Mouse (Mus musculus) neural tube, embryonic 15.5 days (tissue): ENCODE measurements around the gene Kctd15. TPM values are rescaled to one million over a fixed set of nuclear protein-coding genes. Genes with fewer than 3 reads are reported as not detected.

Experiments used
- ATAC-seq: fragments of 200-750 bp; cut with Nextera tagmentation; 2 replicates; pipeline ENCODE4 v1.8.0; 2017; ENCODE audit warnings: mild to moderate bottlenecking, moderate TSS enrichment, moderate library complexity; ENCODE audit not compliant: low FRiP score
- H3K27ac ChIP-seq: fragments of 300-500 bp; sonication (generic); replicated peaks from 2 replicates; pipeline ENCODE4 v1.5.1; 2015; ENCODE audit warnings: mild to moderate bottlenecking, inconsistent platforms
- H3K27me3 ChIP-seq: fragments of 300-500 bp; sonication (generic); replicated peaks from 2 replicates; pipeline ENCODE4 v1.6.1; 2015; ENCODE audit warnings: inconsistent platforms
- H3K36me3 ChIP-seq: fragments of 300-500 bp; sonication (generic); 2 replicates; pipeline ENCODE4 v1.6.1; 2015; ENCODE audit warnings: inconsistent platforms
- H3K4me1 ChIP-seq: fragments of 300-500 bp; sonication (generic); 2 replicates; pipeline ENCODE4 v1.6.1; 2015; ENCODE audit warnings: inconsistent platforms
- H3K4me2 ChIP-seq: fragments of 300-500 bp; sonication (generic); 2 replicates; pipeline ENCODE4 v1.6.1; 2015; ENCODE audit warnings: inconsistent platforms, mild to moderate bottlenecking, moderate library complexity
- H3K4me3 ChIP-seq: fragments of 300-500 bp; sonication (generic); replicated peaks from 2 replicates; pipeline ENCODE4 v1.5.1; 2015; ENCODE audit warnings: mild to moderate bottlenecking, inconsistent platforms
- H3K9ac ChIP-seq: fragments of 300-500 bp; sonication (generic); replicated peaks from 2 replicates; pipeline ENCODE4 v1.6.1; 2015; ENCODE audit warnings: mild to moderate bottlenecking, inconsistent platforms
- H3K9me3 ChIP-seq: fragments of 300-500 bp; sonication (generic); replicated peaks from 2 replicates; pipeline ENCODE4 v1.6.1; 2016; ENCODE audit warnings: inconsistent platforms
- WGBS: fragments of 180-500 bp; shearing (Covaris S2); methylation state at CpG from one replicate; pipeline ENCODE4 v1.1.7; 2015; ENCODE audit warnings: mixed read lengths; 5-methylcytosine and 5-hydroxymethylcytosine counted together
- polyA plus RNA-seq: library from polyadenylated mRNA; unstranded; fragments of >200 nt; fragmentation: Nextera tagmentation; extraction: Ambion mirVana; gene quantifications from 2 replicates; pipeline ENCODE4 v1.2.1, GENCODE M21; 2015

The Kctd15 gene
- polyA plus RNA-seq, 1 experiment from 2014 or later, result 26.0 TPM

DNA sequence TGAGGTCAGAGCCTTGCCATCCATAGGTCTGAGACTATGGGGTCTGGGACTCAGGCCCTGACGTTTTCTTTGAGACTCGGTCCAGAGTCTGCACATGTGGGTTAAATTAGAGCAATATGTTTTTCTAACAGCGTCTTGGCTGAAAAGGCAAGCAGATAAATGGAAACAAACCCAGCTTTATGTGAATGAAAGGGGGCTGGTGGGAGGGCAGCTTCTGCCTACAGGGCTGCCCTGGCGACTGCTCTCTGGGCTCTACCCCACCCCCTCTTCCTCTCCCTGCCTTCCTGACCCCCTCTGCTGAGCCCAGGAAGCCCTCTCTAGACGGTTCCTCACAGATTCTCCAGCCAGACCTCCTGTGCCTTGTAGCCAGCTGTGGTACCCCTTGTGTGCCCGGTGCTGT is 46.1 kb downstream of the Kctd15 start:
- no peak for ATAC-seq
- H3K9me3 ChIP-seq, result no peaks in the 10 kb centered on the region
- H3K4me2 ChIP-seq, result no peak overlapping the region
- no peak overlapping the region for H3K27ac ChIP-seq
- H3K27me3 ChIP-seq, result no peaks in the 10 kb centered on the region
- no peak overlapping the region for H3K9ac ChIP-seq
- H3K4me1 ChIP-seq, result peaks cover 24% of the 10 kb centered on the region
- H3K4me3 ChIP-seq, result no peak overlapping the region
- no peaks in the 10 kb centered on the region for H3K36me3 ChIP-seq
- WGBS, result 48% methylated on average over 6 of the region's 6 CpGs

DNA sequence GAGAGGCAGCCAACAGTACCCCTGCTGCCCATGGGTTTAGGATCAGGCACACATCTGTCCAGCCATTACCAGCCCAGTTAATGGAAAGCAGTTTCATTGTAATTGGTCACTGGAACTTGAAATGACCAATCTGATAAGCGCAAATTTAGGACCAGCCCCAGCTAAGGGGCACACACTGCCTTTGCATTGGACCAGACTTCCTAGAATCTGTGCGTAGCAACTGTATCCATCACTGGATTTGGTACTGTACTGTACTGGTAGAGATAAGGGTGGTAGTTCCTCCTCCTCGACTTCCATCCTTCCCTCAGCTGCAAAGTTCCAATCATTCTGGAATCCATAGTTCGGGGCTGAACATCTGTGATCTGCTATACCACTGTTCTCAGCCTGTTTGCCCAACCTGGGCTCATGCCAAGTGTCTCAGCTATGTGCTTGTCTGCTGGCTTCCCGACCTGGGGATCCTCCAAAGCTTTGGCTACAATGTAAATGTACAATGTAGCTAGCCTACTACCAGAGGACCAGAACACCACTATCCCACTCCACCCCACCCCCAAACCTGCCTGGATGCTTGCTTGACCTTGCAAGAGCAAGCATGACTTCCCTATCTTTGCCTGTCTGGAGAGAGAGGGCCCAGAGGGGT is 49.1 kb downstream of the Kctd15 start:
- no peak overlapping the region for H3K4me3 ChIP-seq
- H3K36me3 ChIP-seq, result no peaks in the 10 kb centered on the region
- 67% methylated on average over 5 of the region's 5 CpGs for WGBS
- H3K27ac ChIP-seq, result peak overlapping the region; percentile 71
- peaks cover 27% of the 10 kb centered on the region for H3K4me1 ChIP-seq
- no peaks in the 10 kb centered on the region for H3K9me3 ChIP-seq
- ATAC-seq, result peak; percentile 60; the same call in 1 of the 2 replicates
- H3K27me3 ChIP-seq, result no peaks in the 10 kb centered on the region
- no peak overlapping the region for H3K9ac ChIP-seq
- H3K4me2 ChIP-seq, result no peak overlapping the region

DNA sequence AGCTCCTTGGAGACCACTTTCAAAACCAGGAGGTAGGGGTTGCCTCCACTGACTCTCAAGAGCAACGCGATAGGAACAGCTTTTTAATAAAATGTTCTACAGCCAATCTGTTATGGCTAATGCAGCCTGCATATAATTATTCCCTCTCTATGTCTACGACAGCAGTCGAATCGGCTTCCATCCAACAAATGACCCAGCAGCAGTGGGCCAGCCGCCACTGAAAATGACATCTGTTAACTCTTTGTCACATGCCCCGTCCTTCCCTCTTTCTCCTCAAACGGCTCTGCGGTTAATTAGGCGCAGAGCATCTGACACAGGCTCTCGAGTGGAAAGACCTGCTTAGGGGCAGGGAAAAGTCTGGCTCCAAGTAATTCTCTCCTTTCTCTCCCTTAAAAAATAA is 49.8 kb downstream of the Kctd15 start:
- 8% methylated on average over 11 of the region's 11 CpGs for WGBS
- Histone ChIP-seq H3K27ac (peak overlapping the region; percentile 71; the same call in 1 of the 2 replicates), H3K27me3 (no peaks in the 10 kb centered on the region), H3K4me1 (peaks cover 27% of the 10 kb centered on the region), H3K4me3 (no peak overlapping the region), H3K36me3 (no peaks in the 10 kb centered on the region), H3K4me2 (peak overlapping the region; percentile 44), H3K9ac (no peak overlapping the region), H3K9me3 (no peaks in the 10 kb centered on the region)
- peak; percentile 60 for ATAC-seq

- 18% methylated on average over 15 of the region's 15 CpGs for WGBS
- Histone ChIP-seq H3K4me3 (no peak overlapping the region), H3K4me2 (peak overlapping the region; percentile 44), H3K27me3 (no peaks in the 10 kb centered on the region), H3K9ac (peak overlapping the region; percentile 36), H3K9me3 (no peaks in the 10 kb centered on the region), H3K4me1 (peaks cover 27% of the 10 kb centered on the region), H3K36me3 (no peaks in the 10 kb centered on the region), H3K27ac (peak overlapping the region; percentile 71)
- ATAC-seq, result peak; percentile 30; the same call in 1 of the 2 replicates
Measured at GRCm38 (mm10) chr7:34606051-34606450, 50.5 kb downstream of the Kctd15 start.

- 72% methylated on average over 9 of the region's 9 CpGs for WGBS
- no peaks in the 10 kb centered on the region for H3K9me3 ChIP-seq
- no peak overlapping the region for H3K4me3 ChIP-seq
- no peak overlapping the region for H3K4me2 ChIP-seq
- no peak overlapping the region for H3K9ac ChIP-seq
- ATAC-seq, result no peak
- H3K4me1 ChIP-seq, result peaks cover 17% of the 10 kb centered on the region
- H3K27ac ChIP-seq, result no peak overlapping the region
- no peaks in the 10 kb centered on the region for H3K36me3 ChIP-seq
- no peaks in the 10 kb centered on the region for H3K27me3 ChIP-seq
Measured at GRCm38 (mm10) chr7:34598576-34598975, 58.0 kb downstream of the Kctd15 start.

- Histone ChIP-seq H3K4me3 (no peak overlapping the region), H3K36me3 (no peaks in the 10 kb centered on the region), H3K9ac (no peak overlapping the region), H3K4me1 (peaks cover 17% of the 10 kb centered on the region), H3K27me3 (no peaks in the 10 kb centered on the region), H3K9me3 (no peaks in the 10 kb centered on the region), H3K4me2 (no peak overlapping the region), H3K27ac (no peak overlapping the region)
- 97% methylated on average over 9 of the region's 9 CpGs for WGBS
- ATAC-seq, result no peak
Measured at GRCm38 (mm10) chr7:34597986-34598385, 58.5 kb downstream of the Kctd15 start.

GRCm38 (mm10) chr7:34596531-34597235 is 59.8 kb downstream of the Kctd15 start:
- H3K4me1 ChIP-seq, result peaks cover 17% of the 10 kb centered on the region
- no peak for ATAC-seq
- no peak overlapping the region for H3K4me2 ChIP-seq
- H3K36me3 ChIP-seq, result no peaks in the 10 kb centered on the region
- no peak overlapping the region for H3K4me3 ChIP-seq
- no peak overlapping the region for H3K9ac ChIP-seq
- WGBS, result 34% methylated on average over 14 of the region's 14 CpGs
- 0 out of 2 replicates have a peak overlapping the region, but pooled peaks have one; percentile 37 for H3K27ac ChIP-seq
- no peaks in the 10 kb centered on the region for H3K27me3 ChIP-seq
- no peaks in the 10 kb centered on the region for H3K9me3 ChIP-seq

- no peaks in the 10 kb centered on the region for H3K9me3 ChIP-seq
- no peak overlapping the region for H3K9ac ChIP-seq
- no peak overlapping the region for H3K4me2 ChIP-seq
- H3K27me3 ChIP-seq, result no peaks in the 10 kb centered on the region
- no peak for ATAC-seq
- H3K4me1 ChIP-seq, result peaks cover 17% of the 10 kb centered on the region
- no peak overlapping the region for H3K27ac ChIP-seq
- 61% methylated on average over 4 of the region's 4 CpGs for WGBS
- H3K4me3 ChIP-seq, result no peak overlapping the region
- H3K36me3 ChIP-seq, result no peaks in the 10 kb centered on the region
Measured at GRCm38 (mm10) chr7:34595307-34595565, 61.3 kb downstream of the Kctd15 start.

DNA sequence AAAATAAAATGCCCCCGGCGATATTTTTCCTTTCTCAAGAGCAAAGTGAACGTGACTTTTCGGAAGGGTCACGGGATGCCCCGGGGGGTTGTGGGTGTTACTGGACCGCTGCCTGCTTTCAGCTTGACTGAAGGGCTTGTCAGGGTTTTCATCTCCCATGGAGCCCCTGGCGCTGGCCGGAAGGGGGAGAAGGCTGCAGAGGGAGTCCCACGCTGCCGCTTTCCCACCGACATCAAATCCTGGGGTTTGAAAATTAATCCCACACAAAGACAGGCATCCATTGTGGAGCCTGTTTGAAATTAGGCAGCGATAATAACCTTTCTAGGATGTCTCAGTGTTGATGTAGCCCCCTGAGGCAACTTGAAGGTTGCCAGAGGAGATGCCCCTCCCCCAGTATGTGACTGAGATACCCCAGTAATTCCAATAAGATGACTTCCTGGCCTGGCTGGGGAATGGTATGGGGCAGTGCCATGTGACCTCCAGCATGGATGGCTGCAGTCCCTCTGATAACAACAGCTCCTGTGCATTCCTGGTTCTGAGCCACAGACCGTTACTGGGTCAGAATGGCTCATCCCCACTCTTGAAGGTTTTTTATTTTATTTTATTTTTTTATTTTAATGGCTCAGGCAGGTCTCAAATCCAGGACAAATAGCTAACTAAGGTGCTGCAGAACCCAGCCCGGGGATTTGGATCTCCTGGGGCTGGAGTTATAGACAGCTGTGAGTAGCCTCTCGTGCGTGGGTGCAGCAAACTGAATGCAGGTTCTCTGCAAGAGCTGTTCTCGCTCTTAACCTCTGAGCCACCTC is 61.8 kb downstream of the Kctd15 start:
- Histone ChIP-seq H3K9ac (peak overlapping the region; percentile 37), H3K4me3 (peak overlapping the region; percentile 25), H3K27ac (no peak overlapping the region), H3K36me3 (no peaks in the 10 kb centered on the region), H3K27me3 (no peaks in the 10 kb centered on the region), H3K4me2 (peak overlapping the region; percentile 54), H3K9me3 (no peaks in the 10 kb centered on the region), H3K4me1 (peaks cover 17% of the 10 kb centered on the region)
- no peak for ATAC-seq
- 26% methylated on average over 18 of the region's 18 CpGs for WGBS

DNA sequence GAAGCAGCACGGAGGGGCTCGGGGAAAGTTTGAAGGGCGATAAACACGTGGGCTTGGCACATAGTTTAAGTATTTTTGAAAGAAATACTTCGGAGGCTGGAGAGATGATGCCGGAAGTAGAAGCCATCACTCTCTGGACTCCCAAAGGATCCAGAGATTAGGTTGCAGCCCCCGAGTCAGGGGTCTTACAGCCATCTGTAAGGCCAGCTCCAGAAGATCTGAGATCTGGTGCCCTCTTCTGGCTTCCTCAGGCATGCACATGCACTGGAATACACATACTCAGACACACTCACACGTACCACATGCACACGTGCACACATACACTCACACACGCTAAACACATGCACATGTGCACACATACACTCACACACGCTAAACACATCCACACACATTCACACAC is 65.8 kb downstream of the Kctd15 start:
- Histone ChIP-seq H3K4me3 (no peak overlapping the region), H3K9ac (no peak overlapping the region), H3K4me1 (peaks cover 8% of the 10 kb centered on the region), H3K9me3 (no peaks in the 10 kb centered on the region), H3K4me2 (no peak overlapping the region), H3K36me3 (no peaks in the 10 kb centered on the region), H3K27me3 (no peaks in the 10 kb centered on the region), H3K27ac (no peak overlapping the region)
- WGBS, result 93% methylated on average over 11 of the region's 11 CpGs
- ATAC-seq, result no peak
